Mouse (Mus musculus) heart, postnatal 0 days (tissue): Measurements from ENCODE around the gene Fbxo5.

ENCODE experiments used
- CTCF ChIP-seq: IDR thresholded peaks from 2 replicates; pipeline ENCODE4 v1.5.1; 2016; ENCODE audit warnings: antibody characterized with exemption, control low read depth, low read depth
- EP300 ChIP-seq: IDR thresholded peaks from 2 replicates; pipeline ENCODE4 v1.6.1; 2016; ENCODE audit warnings: antibody characterized with exemption, low read depth

DNA sequence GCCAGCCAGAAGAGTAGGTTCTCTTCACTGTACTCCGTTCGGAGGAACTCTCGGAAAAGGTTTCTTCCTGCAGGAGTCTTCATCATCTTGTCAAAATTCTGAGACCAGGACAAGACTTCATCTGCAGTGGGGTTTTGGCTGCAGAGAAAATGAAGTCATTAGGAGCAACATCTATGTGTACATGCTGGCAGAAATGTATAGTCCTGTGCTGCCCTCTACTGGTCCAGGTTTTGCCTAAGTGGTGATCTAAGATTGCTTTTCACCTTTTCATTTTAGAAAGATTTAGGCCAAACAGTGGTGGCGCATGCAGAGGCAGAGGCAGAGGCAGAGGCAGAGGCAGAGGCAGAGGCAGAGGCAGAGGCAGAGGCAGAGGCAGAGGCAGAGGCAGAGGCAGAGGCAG is 36.0 kb upstream of the Fbxo5 start:
- peak; percentile 59 for TF ChIP-seq CTCF
- no peak for TF ChIP-seq EP300
